Mouse (Mus musculus) forebrain, embryonic 14.5 days (tissue): ENCODE measurements at regions not wholly inside any gene's neighbourhood (a gene's known extent, or its start where the extent isn't known, plus 50 kb on each side); places are given as distances from the start of the nearest gene placed in this dataset.
A peak's percentile ranks its signal among the peaks of the same experiment; 100 is the strongest.

Experiments
- ATAC-seq: fragments of 200-750 bp; cut with Nextera tagmentation; 2 replicates; pipeline ENCODE4 v1.8.0; 2017; ENCODE audit warnings: mild to moderate bottlenecking, moderate library complexity
- DNase-seq: peaks from one replicate; pipeline ENCODE4 v3.0.0-alpha.2; 2015; ENCODE audit warnings: low spot score
- H3K27ac ChIP-seq: fragments of 300-500 bp; sonication (generic); 2 replicates; pipeline ENCODE4 v1.5.1; 2014; ENCODE audit warnings: low read depth, mild to moderate bottlenecking, control low read depth, low read length, moderate library complexity
- H3K27me3 ChIP-seq: fragments of 300-500 bp; sonication (generic); replicated peaks from 2 replicates; pipeline ENCODE4 v1.6.1; 2014; ENCODE audit warnings: low read length, control low read depth, mixed read lengths; ENCODE audit not compliant: control insufficient read depth, insufficient read depth
- H3K36me3 ChIP-seq: fragments of 300-500 bp; sonication (generic); 2 replicates; pipeline ENCODE4 v1.6.1; 2014; ENCODE audit warnings: low read length, control low read depth; ENCODE audit not compliant: control insufficient read depth, insufficient read depth
- H3K4me1 ChIP-seq: fragments of 300-500 bp; sonication (generic); 2 replicates; pipeline ENCODE4 v1.6.1; 2014; ENCODE audit warnings: antibody characterized with exemption, low read length, control low read depth; ENCODE audit not compliant: control insufficient read depth, insufficient read depth
- H3K4me2 ChIP-seq: fragments of 300-500 bp; sonication (generic); 2 replicates; pipeline ENCODE4 v1.6.1; 2014; ENCODE audit warnings: mild to moderate bottlenecking, control low read depth, low read length
- H3K4me3 ChIP-seq: fragments of 300-500 bp; sonication (generic); 2 replicates; pipeline ENCODE4 v1.5.1; 2014; ENCODE audit warnings: low read depth, low read length, control low read depth
- H3K9ac ChIP-seq: fragments of 300-500 bp; sonication (generic); 2 replicates; pipeline ENCODE4 v1.6.1; 2014; ENCODE audit warnings: mild to moderate bottlenecking, low read length, control low read depth, moderate library complexity
- H3K9me3 ChIP-seq: fragments of 300-500 bp; sonication (generic); replicated peaks from 2 replicates; pipeline ENCODE4 v1.6.1; 2016; ENCODE audit warnings: low read length, control low read depth, mixed read lengths; ENCODE audit not compliant: control insufficient read depth
- WGBS: fragments of 180-500 bp; shearing (Covaris S2); extraction: QIAGEN DNeasy Blood & Tissue Kit; methylation state at CpG from one replicate; pipeline ENCODE4 v1.1.7; 2014; 5-methylcytosine and 5-hydroxymethylcytosine counted together

- no peak overlapping the region for H3K9ac ChIP-seq
- WGBS: 94% methylated on average over 6 of the region's 6 CpGs
- no peak overlapping the region for H3K27ac ChIP-seq
- H3K36me3 ChIP-seq: no peaks in the 10 kb centered on the region
- no peaks in the 10 kb centered on the region for H3K4me1 ChIP-seq
- DNase-seq (no peak), ATAC-seq (no peak)
- no peaks in the 10 kb centered on the region for H3K9me3 ChIP-seq
- H3K4me2 ChIP-seq: no peak overlapping the region
- no peak overlapping the region for H3K4me3 ChIP-seq
- no peaks in the 10 kb centered on the region for H3K27me3 ChIP-seq
Observed at GRCm38 (mm10) chr4:84050243-84050642, 524.9 kb downstream of the Ccdc171 start.

- no peaks in the 10 kb centered on the region for H3K9me3 ChIP-seq
- no peak overlapping the region for H3K27ac ChIP-seq
- no peak for DNase-seq
- H3K9ac ChIP-seq: no peak overlapping the region
- H3K4me1 ChIP-seq: no peaks in the 10 kb centered on the region
- no peaks in the 10 kb centered on the region for H3K36me3 ChIP-seq
- ATAC-seq: no peak
- H3K4me3 ChIP-seq: no peak overlapping the region
- no peaks in the 10 kb centered on the region for H3K27me3 ChIP-seq
- WGBS: 82% methylated on average over 6 of the region's 6 CpGs
- H3K4me2 ChIP-seq: no peak overlapping the region
Observed at GRCm38 (mm10) chr4:84056863-84057502, 531.6 kb downstream of the Ccdc171 start.

GRCm38 (mm10) chr4:84060187-84060586 lies 534.8 kb downstream of the Ccdc171 start:
- ATAC-seq (no peak), DNase-seq (no peak)
- H3K9ac ChIP-seq: no peak overlapping the region
- no peaks in the 10 kb centered on the region for H3K36me3 ChIP-seq
- H3K9me3 ChIP-seq: no peaks in the 10 kb centered on the region
- H3K4me3 ChIP-seq: no peak overlapping the region
- no peak overlapping the region for H3K4me2 ChIP-seq
- H3K27ac ChIP-seq: no peak overlapping the region
- H3K27me3 ChIP-seq: no peaks in the 10 kb centered on the region
- no peaks in the 10 kb centered on the region for H3K4me1 ChIP-seq
- 86% methylated on average over 2 of the region's 2 CpGs for WGBS

GRCm38 (mm10) chr4:84063755-84064154 lies 538.4 kb downstream of the Ccdc171 start:
- H3K36me3 ChIP-seq: no peaks in the 10 kb centered on the region
- no peak overlapping the region for H3K9ac ChIP-seq
- H3K27me3 ChIP-seq: no peaks in the 10 kb centered on the region
- H3K4me1 ChIP-seq: no peaks in the 10 kb centered on the region
- H3K4me3 ChIP-seq: no peak overlapping the region
- no peaks in the 10 kb centered on the region for H3K9me3 ChIP-seq
- DNase-seq (no peak), ATAC-seq (no peak)
- H3K4me2 ChIP-seq: no peak overlapping the region
- no peak overlapping the region for H3K27ac ChIP-seq
- 81% methylated on average over 5 of the region's 5 CpGs for WGBS

GRCm38 (mm10) chr4:84064614-84065456 lies 539.5 kb downstream of the Ccdc171 start:
- no peaks in the 10 kb centered on the region for H3K27me3 ChIP-seq
- WGBS: 26% methylated on average over 15 of the region's 15 CpGs
- ATAC-seq (peak; percentile 86), DNase-seq (peak; percentile 76)
- H3K4me2 ChIP-seq: no peak overlapping the region
- no peak overlapping the region for H3K27ac ChIP-seq
- H3K4me3 ChIP-seq: no peak overlapping the region
- no peaks in the 10 kb centered on the region for H3K9me3 ChIP-seq
- H3K9ac ChIP-seq: no peak overlapping the region
- no peaks in the 10 kb centered on the region for H3K4me1 ChIP-seq
- no peaks in the 10 kb centered on the region for H3K36me3 ChIP-seq

GRCm38 (mm10) chr4:84065457-84066124 lies 540.2 kb downstream of the Ccdc171 start:
- 77% methylated on average over 12 of the region's 12 CpGs for WGBS
- no peaks in the 10 kb centered on the region for H3K27me3 ChIP-seq
- no peaks in the 10 kb centered on the region for H3K4me1 ChIP-seq
- H3K9me3 ChIP-seq: no peaks in the 10 kb centered on the region
- DNase-seq (no peak), ATAC-seq (no peak)
- no peak overlapping the region for H3K9ac ChIP-seq
- H3K27ac ChIP-seq: no peak overlapping the region
- H3K4me2 ChIP-seq: no peak overlapping the region
- H3K36me3 ChIP-seq: no peaks in the 10 kb centered on the region
- no peak overlapping the region for H3K4me3 ChIP-seq

GRCm38 (mm10) chr4:84067931-84068575 lies 542.7 kb downstream of the Ccdc171 start:
- no peak overlapping the region for H3K27ac ChIP-seq
- no peaks in the 10 kb centered on the region for H3K27me3 ChIP-seq
- no peak for DNase-seq
- H3K4me3 ChIP-seq: no peak overlapping the region
- H3K9ac ChIP-seq: no peak overlapping the region
- ATAC-seq: no peak
- H3K36me3 ChIP-seq: no peaks in the 10 kb centered on the region
- no peaks in the 10 kb centered on the region for H3K9me3 ChIP-seq
- 86% methylated on average over 14 of the region's 14 CpGs for WGBS
- H3K4me2 ChIP-seq: no peak overlapping the region
- H3K4me1 ChIP-seq: no peaks in the 10 kb centered on the region

- Histone ChIP-seq H3K9ac (no peak overlapping the region), H3K4me1 (no peaks in the 10 kb centered on the region), H3K9me3 (no peaks in the 10 kb centered on the region), H3K27me3 (no peaks in the 10 kb centered on the region), H3K4me2 (no peak overlapping the region), H3K36me3 (no peaks in the 10 kb centered on the region), H3K27ac (no peak overlapping the region), H3K4me3 (no peak overlapping the region)
- DNase-seq: no peak
- no peak for ATAC-seq
- WGBS: 45% methylated on average over 11 of the region's 11 CpGs
Observed at GRCm38 (mm10) chr4:84068947-84069663, 543.8 kb downstream of the Ccdc171 start.
